Mouse (Mus musculus): ENCODE data around the gene Man1c1.

DNA sequence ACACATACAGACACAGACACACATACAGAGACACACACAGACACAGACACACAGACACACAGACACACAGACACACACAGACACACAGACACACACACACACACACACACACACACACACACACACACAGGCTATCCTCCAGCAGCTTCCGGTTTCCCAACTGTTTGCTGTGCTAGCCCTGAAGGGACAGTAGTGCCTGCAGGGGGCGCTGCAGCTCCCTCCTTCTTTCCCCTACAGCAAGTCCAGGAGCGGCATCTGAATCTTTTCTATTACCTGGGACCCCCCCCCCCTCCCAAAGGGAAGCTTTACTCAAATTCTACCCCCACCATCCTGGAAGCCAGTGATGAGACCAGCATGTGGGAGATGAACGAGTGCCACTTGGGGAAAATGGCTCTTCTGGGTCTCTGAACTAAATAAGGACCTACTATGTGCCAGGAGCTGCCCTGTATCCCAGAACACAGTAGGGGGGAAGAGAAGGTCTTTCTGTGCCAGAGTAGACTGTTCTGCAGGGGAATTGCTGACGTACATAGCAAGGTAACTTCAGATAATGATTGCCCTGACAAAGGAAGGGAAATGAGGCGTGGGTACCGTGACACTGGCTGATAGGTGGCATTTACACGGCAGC, 148.0 kb downstream of the Man1c1 start:
- no peak for TF ChIP-seq GATA1 (IDR thresholded peaks at IDR 0.05; ENCODE audit: borderline replicate concordance, low read length)
- TF ChIP-seq CTCF (IDR thresholded peaks at IDR 0.05; ENCODE audit: low read depth, low read length), result no peak
- no peak for TF ChIP-seq TAL1 (conservative IDR thresholded peaks at IDR 0.05; ENCODE audit: low read depth, low read length)
- TF ChIP-seq POLR2AphosphoS5 (IDR thresholded peaks at IDR 0.05; ENCODE audit: insufficient replicate concordance, low read depth, low read length), result no peak

Data from G1E (cell line).